Mouse (Mus musculus): ENCODE results near the gene Mapk12. TPM values are rescaled to one million over a fixed set of nuclear protein-coding genes. Genes with fewer than 3 reads are reported as not detected.

Mapk12 gene
- total and polyA plus RNA-seq, 2 experiments = 2.1 to 2.4 TPM

- H3K4me1 ChIP-seq (ENCODE audit: control insufficient read depth, insufficient read depth, low read length) = no peaks in the 10 kb centered on the region
- H3K9ac ChIP-seq (ENCODE audit: low read depth, low read length) = no peak overlapping the region
- TF ChIP-seq POLR2A (IDR thresholded peaks at IDR 0.05; ENCODE audit: extremely low read depth, insufficient read depth, low read length) = no peak
- TF ChIP-seq CTCF (IDR thresholded peaks at IDR 0.05; ENCODE audit: low read depth, low read length) = peak; percentile 27
- H3K4me3 ChIP-seq (ENCODE audit: insufficient read depth, low read depth, low read length) = no peak overlapping the region
- H3K36me3 ChIP-seq (ENCODE audit: control insufficient read depth, insufficient read depth, low read length) = peaks cover 25% of the 10 kb centered on the region; the same call in 1 of the 2 replicates
- DNase-seq (ENCODE audit: extremely low read depth, low read depth, low spot score) = no peak
- WGBS = 69% methylated on average over 9 of the region's 9 CpGs
- H3K27me3 ChIP-seq (ENCODE audit: control insufficient read depth, insufficient read depth, low read length) = no peaks in the 10 kb centered on the region
- no peak overlapping the region for H3K27ac ChIP-seq (replicated peaks; ENCODE audit: insufficient read depth, low read depth, low read length)
- no peaks in the 10 kb centered on the region for H3K79me2 ChIP-seq (ENCODE audit: control insufficient read depth, insufficient read depth, low read length)
Measured at GRCm38 (mm10) chr15:89110147-89110546, 30.4 kb downstream of the Mapk12 start.

DNA sequence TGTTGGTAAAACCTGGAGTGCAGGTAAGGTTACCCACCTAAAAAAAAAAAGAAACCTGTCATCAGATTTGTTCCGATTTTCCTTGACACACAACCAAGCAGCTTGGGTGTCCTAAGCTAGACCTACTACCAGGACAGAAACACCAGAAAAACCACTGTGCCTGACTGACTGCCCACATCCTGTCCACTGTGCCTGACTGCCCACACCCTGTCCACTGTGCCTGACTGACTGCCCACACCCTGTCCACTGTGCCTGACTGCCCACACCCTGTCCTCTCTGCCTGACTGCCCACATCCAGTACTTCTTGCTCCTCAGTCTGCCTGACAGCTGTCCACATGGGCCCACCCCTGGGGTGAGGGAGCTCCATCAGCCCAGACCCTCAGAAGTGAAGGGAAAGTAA, 33.5 kb downstream of the Mapk12 start:
- H3K27ac ChIP-seq (replicated peaks; ENCODE audit: insufficient read depth, low read depth, low read length) = no peak overlapping the region
- no peak overlapping the region for H3K9ac ChIP-seq (ENCODE audit: low read depth, low read length)
- no peak for TF ChIP-seq POLR2A (IDR thresholded peaks at IDR 0.05; ENCODE audit: extremely low read depth, insufficient read depth, low read length)
- no peak for TF ChIP-seq CTCF (IDR thresholded peaks at IDR 0.05; ENCODE audit: low read depth, low read length)
- peaks cover 16% of the 10 kb centered on the region; the same call in 1 of the 2 replicates for H3K36me3 ChIP-seq (ENCODE audit: control insufficient read depth, insufficient read depth, low read length)
- H3K27me3 ChIP-seq (ENCODE audit: control insufficient read depth, insufficient read depth, low read length) = no peaks in the 10 kb centered on the region
- no peaks in the 10 kb centered on the region for H3K79me2 ChIP-seq (ENCODE audit: control insufficient read depth, insufficient read depth, low read length)
- H3K4me1 ChIP-seq (ENCODE audit: control insufficient read depth, insufficient read depth, low read length) = no peaks in the 10 kb centered on the region
- no peak overlapping the region for H3K4me3 ChIP-seq (ENCODE audit: insufficient read depth, low read depth, low read length)
- 93% methylated on average over 1 of the region's 1 CpGs for WGBS
- no peak for DNase-seq (ENCODE audit: extremely low read depth, low read depth, low spot score)

DNA sequence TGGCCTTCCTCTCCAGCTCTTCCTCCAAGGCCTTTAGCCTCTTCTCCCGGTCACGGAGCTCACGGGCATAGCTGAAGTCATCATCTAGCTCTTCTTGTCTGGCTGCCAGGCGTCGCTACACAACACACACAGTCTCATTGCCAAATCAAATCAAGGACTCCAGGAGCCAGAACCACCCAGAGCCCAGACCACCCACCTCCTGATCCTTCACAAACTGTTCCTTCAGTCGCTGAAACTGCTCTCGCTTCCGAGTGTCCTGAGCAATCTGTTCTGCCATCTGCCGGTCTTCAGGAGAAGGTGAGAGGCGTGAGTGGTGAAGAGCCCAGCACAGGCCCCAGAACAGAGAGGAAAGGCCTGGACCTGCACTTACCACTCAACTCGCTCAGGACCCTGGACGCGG, 34.4 kb downstream of the Mapk12 start:
- TF ChIP-seq POLR2A (IDR thresholded peaks at IDR 0.05; ENCODE audit: extremely low read depth, insufficient read depth, low read length) = no peak
- TF ChIP-seq CTCF (IDR thresholded peaks at IDR 0.05; ENCODE audit: low read depth, low read length) = no peak
- H3K27ac ChIP-seq (replicated peaks; ENCODE audit: insufficient read depth, low read depth, low read length) = no peak overlapping the region
- no peak for DNase-seq (ENCODE audit: extremely low read depth, low read depth, low spot score)
- H3K4me1 ChIP-seq (ENCODE audit: control insufficient read depth, insufficient read depth, low read length) = no peaks in the 10 kb centered on the region
- WGBS = 79% methylated on average over 13 of the region's 13 CpGs
- peaks cover 16% of the 10 kb centered on the region; the same call in 1 of the 2 replicates for H3K36me3 ChIP-seq (ENCODE audit: control insufficient read depth, insufficient read depth, low read length)
- no peaks in the 10 kb centered on the region for H3K27me3 ChIP-seq (ENCODE audit: control insufficient read depth, insufficient read depth, low read length)
- no peak overlapping the region for H3K4me3 ChIP-seq (ENCODE audit: insufficient read depth, low read depth, low read length)
- no peaks in the 10 kb centered on the region for H3K79me2 ChIP-seq (ENCODE audit: control insufficient read depth, insufficient read depth, low read length)
- H3K9ac ChIP-seq (ENCODE audit: low read depth, low read length) = no peak overlapping the region

DNA sequence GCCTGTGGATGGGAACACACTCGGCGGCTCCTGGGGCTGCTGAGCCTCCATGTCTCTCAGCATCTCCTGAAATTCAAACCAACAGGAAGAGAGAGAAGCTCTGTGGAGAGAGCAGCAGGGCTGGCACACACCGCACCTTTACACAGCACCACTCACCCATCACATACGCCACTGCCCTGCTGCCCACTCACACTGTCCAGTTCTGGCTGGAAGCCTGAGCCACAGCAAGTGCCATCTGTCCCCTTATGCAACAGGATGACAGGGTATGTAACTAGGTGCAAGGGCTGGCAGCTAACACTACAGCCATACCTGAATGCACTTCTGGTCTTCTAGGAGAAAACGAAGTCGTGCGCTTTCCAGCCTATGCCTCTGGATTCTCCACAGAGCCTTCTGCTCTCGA, 36.1 kb downstream of the Mapk12 start:
- WGBS = 93% methylated on average over 8 of the region's 8 CpGs
- peaks cover 21% of the 10 kb centered on the region; the same call in 1 of the 2 replicates for H3K36me3 ChIP-seq (ENCODE audit: control insufficient read depth, insufficient read depth, low read length)
- DNase-seq (ENCODE audit: extremely low read depth, low read depth, low spot score) = no peak
- no peaks in the 10 kb centered on the region for H3K27me3 ChIP-seq (ENCODE audit: control insufficient read depth, insufficient read depth, low read length)
- H3K9ac ChIP-seq (ENCODE audit: low read depth, low read length) = no peak overlapping the region
- H3K27ac ChIP-seq (replicated peaks; ENCODE audit: insufficient read depth, low read depth, low read length) = no peak overlapping the region
- H3K4me3 ChIP-seq (ENCODE audit: insufficient read depth, low read depth, low read length) = no peak overlapping the region
- H3K4me1 ChIP-seq (ENCODE audit: control insufficient read depth, insufficient read depth, low read length) = no peaks in the 10 kb centered on the region
- no peaks in the 10 kb centered on the region for H3K79me2 ChIP-seq (ENCODE audit: control insufficient read depth, insufficient read depth, low read length)
- TF ChIP-seq POLR2A (IDR thresholded peaks at IDR 0.05; ENCODE audit: extremely low read depth, insufficient read depth, low read length) = no peak
- TF ChIP-seq CTCF (IDR thresholded peaks at IDR 0.05; ENCODE audit: low read depth, low read length) = no peak

DNA sequence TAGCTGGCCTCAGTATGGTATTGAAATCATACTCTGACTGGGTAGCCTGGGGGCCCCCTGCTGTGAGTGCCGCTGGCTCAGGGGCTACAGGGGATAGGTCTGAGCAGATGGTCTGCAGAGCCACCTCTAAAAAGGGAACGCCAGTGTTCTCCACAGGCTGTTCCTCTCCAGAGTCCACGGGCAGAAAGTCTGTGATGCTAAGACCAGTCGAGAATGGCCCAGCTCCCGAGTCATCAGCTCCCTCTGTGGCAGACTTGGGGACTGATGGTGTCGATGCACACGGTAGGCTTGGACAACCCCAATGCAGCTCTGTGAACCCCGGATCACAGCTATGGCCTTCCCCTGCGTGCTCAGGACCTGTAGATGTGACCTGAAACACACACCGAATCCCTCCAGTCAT, 36.6 kb downstream of the Mapk12 start:
- no peak overlapping the region for H3K9ac ChIP-seq (ENCODE audit: low read depth, low read length)
- no peak overlapping the region for H3K4me3 ChIP-seq (ENCODE audit: insufficient read depth, low read depth, low read length)
- H3K27ac ChIP-seq (replicated peaks; ENCODE audit: insufficient read depth, low read depth, low read length) = no peak overlapping the region
- no peaks in the 10 kb centered on the region for H3K27me3 ChIP-seq (ENCODE audit: control insufficient read depth, insufficient read depth, low read length)
- TF ChIP-seq CTCF (IDR thresholded peaks at IDR 0.05; ENCODE audit: low read depth, low read length) (no peak), POLR2A (IDR thresholded peaks at IDR 0.05; ENCODE audit: extremely low read depth, insufficient read depth, low read length) (no peak)
- H3K4me1 ChIP-seq (ENCODE audit: control insufficient read depth, insufficient read depth, low read length) = no peaks in the 10 kb centered on the region
- no peak for DNase-seq (ENCODE audit: extremely low read depth, low read depth, low spot score)
- H3K36me3 ChIP-seq (ENCODE audit: control insufficient read depth, insufficient read depth, low read length) = peaks cover 23% of the 10 kb centered on the region; the same call in 1 of the 2 replicates
- H3K79me2 ChIP-seq (ENCODE audit: control insufficient read depth, insufficient read depth, low read length) = no peaks in the 10 kb centered on the region
- WGBS = 90% methylated on average over 10 of the region's 10 CpGs

GRCm38 (mm10) chr15:89102646-89103045, 37.9 kb downstream of the Mapk12 start:
- Histone ChIP-seq H3K4me3 (ENCODE audit: insufficient read depth, low read depth, low read length) (no peak overlapping the region), H3K36me3 (ENCODE audit: control insufficient read depth, insufficient read depth, low read length) (peaks cover 27% of the 10 kb centered on the region), H3K27me3 (ENCODE audit: control insufficient read depth, insufficient read depth, low read length) (no peaks in the 10 kb centered on the region), H3K4me1 (ENCODE audit: control insufficient read depth, insufficient read depth, low read length) (no peaks in the 10 kb centered on the region), H3K27ac (replicated peaks; ENCODE audit: insufficient read depth, low read depth, low read length) (no peak overlapping the region), H3K79me2 (ENCODE audit: control insufficient read depth, insufficient read depth, low read length) (no peaks in the 10 kb centered on the region), H3K9ac (ENCODE audit: low read depth, low read length) (no peak overlapping the region)
- TF ChIP-seq CTCF (IDR thresholded peaks at IDR 0.05; ENCODE audit: low read depth, low read length) (no peak), POLR2A (IDR thresholded peaks at IDR 0.05; ENCODE audit: extremely low read depth, insufficient read depth, low read length) (no peak)
- WGBS = 67% methylated on average over 5 of the region's 5 CpGs
- DNase-seq (ENCODE audit: extremely low read depth, low read depth, low spot score) = no peak

Measured in liver, adult 2 months (tissue).